Mouse (Mus musculus): ENCODE results near the gene Rab3a.

The Rab3a gene

DNA sequence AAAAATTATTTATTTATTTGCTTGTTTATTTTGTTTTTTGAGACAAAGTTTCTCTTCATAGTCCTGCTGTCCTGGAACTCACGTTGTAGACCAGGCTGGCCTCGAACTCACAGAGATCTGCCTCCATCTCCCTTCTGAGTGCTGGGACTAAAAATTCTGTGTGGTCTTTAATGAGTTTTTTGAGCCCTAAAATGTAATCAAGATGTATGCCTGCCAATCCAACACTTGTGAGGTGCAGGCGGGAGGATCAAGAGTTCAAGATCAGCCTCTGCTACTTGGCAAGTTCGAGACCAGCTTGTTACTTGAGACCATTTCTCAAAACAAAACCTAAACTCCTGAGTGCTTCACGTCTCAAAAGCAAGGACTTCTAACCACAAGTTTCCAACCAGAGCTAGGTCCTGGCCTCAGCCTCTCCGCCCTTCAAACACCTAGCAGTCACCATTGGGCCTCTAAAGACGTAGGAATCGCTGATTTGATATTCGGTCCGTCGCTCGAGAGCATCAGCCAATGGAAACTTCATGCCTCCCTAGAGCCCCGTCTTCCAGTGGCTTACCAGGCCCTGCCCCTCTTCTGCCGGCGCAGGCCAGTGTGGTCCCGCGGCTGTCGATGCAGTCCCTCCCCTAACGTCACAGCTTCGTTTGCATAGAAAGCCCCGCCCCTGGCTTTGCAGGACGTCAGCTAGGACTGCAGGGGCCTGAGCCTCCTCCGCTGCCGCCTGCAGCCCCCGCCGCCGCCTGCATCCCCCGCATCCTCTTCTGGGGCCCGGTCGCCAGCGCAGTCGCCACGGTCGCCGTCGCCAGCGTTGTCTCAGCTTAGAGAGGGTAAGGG, at the start of gene Rab3a:
Rab3a (plus strand) TSS at position 637 of the 828 bp plus-strand sequence.
- DNase-seq (ENCODE audit: low spot score): peak; percentile 79

DNA sequence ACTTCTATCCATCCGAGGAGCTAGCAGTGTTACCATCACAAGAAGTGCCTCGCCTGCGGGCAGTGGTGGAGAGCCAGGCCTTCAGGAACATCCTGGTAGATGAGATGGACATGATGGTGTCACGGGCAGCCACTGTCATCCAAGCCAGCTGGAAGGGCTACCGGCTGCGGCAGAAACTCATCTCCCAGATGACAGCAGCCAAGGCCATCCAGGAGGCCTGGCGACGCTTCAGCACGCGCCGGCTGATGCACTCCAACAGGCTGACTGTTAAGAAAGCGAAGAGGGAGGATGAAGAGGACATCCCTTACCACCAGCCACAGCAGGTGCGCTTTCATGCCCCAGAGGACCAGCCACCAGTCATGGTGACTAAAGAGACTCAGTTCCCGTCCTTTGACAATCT, 46.2 kb upstream of the Rab3a start:
- DNase-seq (ENCODE audit: low spot score): no peak

DNA sequence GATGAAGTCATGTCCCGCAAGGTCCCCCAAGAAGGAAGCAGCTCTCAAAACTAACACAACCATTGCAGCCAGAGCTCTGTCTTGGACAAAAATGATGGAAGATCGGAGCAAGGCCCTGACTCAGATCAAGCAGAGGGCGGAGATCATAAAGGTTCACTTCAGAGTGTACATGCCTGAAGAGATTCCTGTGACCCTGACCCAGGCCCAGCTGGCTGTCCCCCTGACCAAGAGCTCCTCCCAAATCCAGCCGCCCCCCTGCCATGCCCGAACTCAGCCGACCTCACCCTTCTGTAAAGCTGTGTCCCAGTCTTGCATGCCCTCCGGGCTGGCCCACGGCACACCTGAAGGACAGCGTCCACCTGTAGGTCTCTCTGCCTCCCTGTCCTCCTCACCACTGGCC, 44.7 kb upstream of the Rab3a start:
- no peak for DNase-seq (ENCODE audit: low spot score)

DNA sequence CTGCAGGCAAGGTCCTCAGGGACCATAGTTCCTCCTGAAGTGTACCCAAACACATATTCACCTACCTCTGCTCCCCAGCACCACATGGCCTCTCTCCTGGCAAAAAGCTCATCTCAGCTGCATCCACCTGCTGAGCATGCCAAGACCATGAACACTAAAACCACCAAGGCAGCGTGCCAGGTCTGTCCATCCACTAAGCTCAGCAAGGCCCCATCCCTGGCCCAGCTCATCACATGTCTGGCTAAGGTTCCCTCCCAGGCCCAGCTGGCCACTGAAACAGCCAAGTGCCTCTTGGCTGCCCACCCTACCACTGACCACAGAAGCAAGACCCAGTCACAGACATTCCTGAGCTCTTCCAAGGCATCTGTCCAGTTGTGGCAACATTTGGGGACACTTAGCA, 44.2 kb upstream of the Rab3a start:
- no peak for DNase-seq (ENCODE audit: low spot score)

DNA sequence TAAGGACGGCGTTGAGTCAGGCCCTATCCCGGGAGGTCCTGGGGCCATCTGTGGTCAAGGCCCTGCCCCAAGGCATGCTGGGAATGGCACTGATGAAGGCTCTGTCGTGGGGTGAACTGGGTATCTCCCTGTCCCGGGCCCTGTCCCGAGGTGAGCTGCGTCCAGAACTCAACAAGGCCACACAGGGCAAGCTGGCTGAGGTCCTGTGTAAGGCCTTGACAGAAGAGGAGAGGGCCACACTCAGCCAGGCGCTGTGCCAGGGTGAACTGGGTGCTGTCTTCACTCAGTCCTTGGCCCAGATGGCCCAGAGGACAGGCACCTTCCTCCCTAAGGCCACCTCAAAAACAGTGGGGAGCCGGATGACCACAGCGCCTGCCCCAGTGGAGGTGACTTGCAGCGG, 43.4 kb upstream of the Rab3a start:
- no peak for DNase-seq (ENCODE audit: low spot score)

DNA sequence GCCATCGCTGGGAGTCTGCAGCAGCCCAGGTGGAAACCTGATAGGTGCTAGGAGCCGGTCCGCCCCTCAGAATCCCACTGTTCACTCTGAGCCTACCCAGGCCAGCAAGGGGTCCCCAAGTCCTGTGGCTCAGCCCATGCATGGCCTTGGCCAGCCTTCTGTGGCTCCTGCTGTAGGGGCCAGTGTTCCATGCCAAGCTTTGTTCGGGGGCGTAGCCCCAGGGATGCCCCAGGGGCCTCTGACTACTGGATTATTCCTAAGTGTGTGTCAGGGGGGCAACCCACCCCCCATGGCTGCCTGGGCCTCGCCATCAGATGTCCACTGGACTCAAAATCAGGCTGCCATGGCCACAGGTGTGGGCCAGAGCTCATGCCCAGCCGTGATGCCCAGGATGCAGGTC, 40.5 kb upstream of the Rab3a start:
- DNase-seq (ENCODE audit: low spot score): no peak

DNA sequence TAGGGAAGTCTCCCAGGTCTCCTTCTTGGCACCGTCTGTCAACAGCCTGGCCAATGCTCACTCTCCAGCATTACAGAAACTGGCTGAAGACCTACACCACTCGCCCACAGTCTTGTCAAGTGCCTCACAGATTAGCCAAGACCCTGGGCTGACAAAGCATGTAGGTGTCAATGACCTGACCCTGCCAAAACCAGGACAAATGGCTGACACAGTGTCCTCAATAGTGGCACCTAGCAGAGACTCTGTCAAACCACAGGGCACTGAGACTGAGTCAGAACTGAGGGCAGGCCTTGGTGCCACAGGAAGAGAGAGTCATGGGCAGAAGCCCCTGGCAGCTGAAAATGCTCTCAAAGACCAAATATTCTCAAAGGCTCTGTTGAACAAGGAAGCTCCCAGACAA, 39.4 kb upstream of the Rab3a start:
- DNase-seq (ENCODE audit: low spot score): no peak

DNA sequence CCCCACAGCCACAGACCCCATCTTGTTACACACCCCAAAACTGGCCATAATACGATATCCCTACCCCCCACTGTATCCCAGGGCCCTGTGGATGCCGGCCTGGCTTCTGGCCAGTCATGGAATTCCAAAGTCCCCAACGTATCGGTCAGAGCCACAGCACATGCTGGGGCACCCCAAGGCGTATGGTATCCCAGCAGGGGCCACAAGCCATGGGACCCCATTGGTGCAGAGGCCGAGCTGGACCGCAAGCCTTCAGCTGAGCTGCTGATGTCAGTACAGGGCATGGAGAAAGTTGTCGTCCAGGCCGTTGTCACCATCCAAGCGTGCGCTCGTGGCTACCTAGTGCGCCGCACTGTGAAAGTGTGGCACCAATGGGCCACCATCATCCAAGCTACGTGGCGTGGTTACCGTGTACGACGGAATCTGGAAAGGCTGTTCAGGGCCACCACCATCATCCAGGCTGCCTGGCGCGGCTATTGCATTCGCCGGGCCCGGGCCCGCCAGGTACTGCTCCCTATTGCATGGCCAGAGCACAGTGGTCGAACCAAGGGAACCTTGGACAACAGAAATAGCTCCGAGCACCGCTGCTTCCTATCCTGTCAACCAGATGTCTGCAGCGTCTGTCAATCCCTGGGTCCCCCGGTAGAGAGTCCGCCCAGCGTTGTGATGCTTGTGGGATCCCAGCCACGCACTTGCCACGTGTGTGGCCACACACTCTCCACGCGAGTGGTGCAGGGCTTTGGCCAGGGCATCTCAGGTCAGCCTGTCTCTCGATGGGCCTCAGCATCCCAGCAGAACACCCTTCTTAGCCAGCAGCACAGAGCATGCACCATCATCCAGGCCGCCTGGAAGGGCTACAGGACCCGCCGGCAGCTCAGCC, 37.7 kb upstream of the Rab3a start:
- DNase-seq (ENCODE audit: low spot score): no peak

DNA sequence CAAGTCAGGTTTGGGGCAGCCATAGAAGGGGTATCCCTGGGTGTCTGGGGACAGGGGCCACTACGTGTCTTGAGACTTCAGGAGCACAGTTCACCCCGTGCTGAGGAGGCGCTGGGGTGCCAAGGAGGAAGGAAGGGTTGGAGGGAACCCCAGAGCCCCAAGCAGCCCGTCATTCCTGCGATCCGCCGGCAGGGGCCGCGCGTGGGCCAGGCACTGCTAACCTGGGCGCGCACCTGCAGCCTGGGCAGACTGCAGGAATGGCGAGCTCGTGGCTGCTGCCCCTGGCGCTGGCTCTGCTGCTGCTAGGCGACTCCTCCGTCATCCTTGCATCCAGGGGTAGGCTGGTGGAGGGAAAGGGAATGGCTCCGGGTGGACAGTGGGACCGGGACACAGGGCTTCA, 36.2 kb upstream of the Rab3a start, which contains the start of gene Gm3336:
Gm3336 (plus strand) TSS at position 247 of the 400 bp plus-strand sequence.
- DNase-seq (ENCODE audit: low spot score): no peak

DNA sequence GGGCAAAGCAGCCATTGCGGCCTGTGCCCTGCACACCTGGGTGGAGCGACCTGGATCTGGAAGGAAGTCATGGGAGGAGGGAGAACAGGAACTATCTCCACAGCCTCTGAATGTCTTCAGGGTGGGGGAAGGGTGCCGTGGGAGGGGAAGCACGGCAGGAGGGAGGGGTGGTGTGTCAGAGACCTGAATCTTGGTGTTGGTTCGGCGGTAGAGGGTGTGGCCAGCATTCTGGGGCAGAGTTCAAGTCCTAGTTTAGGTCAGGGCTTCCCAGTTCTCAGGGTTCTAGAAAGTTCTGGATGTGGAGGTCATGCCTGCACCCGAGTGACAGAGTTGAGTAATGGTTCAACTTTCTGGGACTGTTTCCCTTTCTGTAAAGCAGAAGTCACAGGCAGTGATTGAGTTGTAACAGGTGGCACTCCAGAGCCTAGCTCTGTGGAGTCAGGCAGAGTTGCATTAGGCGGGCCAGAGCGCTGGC, 34.6 kb upstream of the Rab3a start:
- no peak for DNase-seq (ENCODE audit: low spot score)

DNA sequence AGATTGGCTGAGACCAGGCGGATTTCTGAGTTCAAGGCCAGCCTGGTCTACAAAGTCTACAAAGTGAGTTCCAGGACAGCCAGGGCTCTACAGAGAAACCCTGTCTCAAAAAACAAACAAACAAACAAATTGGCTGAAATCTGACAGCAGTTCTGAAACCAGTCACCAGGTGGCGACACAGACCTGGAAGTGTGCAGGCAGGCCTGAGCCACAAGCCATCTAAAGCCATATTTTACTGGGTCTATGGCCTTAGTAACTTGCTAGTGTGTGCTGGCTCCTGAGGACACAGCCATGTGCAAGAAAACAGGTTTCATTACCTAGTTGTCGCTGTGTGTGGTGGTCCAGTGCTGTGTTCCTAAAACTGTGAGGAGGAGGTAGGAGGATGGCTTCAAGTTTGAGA, 33.7 kb upstream of the Rab3a start:
- DNase-seq (ENCODE audit: low spot score): peak; percentile 69

DNA sequence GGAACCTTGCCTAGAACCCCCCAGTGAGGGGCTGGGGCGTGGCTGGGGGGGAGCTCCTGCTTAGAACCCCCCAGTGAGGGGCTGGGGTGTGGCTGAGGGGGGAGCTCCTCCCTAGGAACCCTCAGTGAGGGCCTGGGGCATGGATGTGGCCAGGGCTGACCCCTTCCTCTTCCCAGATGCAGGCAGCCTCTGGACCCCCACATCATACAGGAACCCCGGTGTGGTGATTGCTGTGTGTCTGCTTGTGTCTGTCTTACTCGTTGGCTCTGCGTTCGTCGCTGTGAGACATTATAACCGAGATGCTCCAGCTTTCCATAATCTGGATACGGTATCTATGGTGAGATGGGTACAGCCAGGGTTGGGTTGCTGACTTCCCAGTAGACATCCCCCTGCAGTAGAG, 32.9 kb upstream of the Rab3a start:
- no peak for DNase-seq (ENCODE audit: low spot score)

DNA sequence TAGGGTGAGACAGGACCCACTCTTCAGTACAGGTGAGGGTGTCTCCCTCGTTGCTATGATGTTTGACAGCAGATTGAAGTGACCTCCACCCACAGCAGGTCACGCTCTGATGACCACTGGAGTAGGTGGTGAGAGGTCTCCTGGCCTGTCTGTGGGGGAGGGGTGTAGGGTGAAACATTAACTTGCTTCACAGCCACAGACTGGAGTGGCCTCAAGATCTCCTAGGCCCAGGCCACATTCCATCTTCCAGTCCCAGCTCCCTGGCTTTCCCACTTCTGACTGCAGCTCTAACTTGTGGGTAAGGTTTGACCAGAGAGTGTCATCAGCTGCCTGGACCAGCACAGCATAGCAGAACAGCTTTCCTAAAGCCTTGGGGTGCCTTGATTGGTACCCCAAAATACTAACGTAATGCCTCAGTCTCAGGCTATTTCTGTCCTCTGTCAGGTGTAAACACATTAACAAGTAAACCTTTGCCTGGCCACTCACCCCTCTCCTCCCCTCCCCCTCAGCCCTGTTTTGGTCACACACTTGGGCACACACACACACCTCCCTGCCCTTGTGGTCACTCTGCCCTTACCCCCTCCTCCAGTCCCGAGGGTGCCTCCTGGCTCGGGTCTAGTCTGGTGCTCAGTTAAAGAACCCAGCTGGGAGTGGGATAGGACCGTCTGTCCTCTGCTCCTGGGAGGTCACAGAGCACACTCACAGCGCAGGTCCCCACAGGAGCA, 30.8 kb upstream of the Rab3a start, which contains the start of gene Pde4c:
Pde4c (plus strand) TSS at position 235 of the 725 bp plus-strand sequence.
- DNase-seq (ENCODE audit: low spot score): no peak

DNA sequence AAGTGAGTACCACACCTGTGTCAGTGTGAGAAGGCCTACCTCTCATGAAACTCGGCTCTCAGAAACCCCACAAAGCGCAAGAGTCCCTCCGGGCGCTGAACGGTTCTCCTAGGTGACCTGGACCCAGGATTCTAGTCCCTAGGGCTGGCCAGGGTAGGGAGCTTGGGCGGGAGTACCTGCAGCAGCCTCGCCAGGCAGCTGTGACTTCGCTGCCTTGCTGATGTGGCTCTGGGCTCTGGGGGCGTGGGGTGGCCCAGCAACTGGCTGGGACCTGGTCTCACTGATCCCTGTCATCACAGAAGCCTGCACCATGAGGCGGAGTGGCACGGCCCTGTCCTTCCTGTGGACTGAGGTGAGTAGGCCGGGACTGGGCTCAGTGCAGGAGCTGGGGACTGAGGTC, 30.3 kb upstream of the Rab3a start:
- no peak for DNase-seq (ENCODE audit: low spot score)

DNA sequence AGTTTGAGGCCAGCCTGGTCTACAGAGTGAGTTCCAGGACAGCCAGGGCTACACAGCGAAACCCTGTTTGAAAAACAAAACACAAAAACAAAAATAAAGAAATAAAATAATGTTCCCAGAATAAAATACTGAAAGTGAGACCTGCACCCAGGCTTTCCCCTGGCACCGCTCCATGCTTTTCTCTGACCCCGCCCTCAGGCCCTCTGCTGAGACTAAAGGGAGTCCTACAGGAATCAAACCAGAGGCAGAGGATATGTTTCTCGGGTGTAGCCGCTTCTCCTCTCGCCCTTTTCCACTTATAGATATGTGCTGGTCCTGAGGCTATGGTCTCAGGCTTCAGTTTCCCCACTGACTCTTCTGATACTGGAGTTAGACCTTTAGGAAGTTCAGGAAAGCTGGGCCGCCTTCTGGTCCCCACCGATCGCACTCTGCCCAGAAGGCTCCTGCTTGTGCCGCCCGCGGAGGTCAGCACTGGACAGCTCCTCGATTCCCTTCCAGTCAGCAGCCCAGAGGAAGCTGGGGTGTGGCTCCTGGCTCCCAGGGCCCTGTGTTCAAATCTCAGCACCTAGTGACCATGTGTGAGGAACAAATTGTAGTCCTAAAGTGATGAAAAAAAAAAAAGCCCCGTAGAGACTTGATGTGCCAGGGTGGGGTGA, 28.6 kb upstream of the Rab3a start:
- DNase-seq (ENCODE audit: low spot score): no peak

DNA sequence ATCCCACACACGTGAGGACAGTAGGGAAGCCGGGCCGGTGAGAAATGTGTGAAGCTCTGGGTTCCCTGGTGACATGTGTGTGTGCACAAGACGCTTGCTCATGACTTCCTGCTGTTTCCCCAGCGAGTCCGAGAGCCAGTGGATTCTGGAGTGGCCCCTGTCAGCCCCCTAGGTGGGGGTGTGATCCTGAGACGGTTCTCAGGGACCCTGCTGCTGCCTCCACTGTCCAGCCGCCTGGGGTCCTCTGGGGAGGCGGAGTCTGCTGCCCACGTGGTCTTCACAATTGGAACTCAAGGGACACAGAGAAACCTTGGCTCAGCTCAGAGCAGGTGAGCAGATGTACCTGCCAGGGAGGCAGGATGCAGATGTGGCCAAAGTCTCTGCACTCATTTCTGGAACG, 27.8 kb upstream of the Rab3a start:
- DNase-seq (ENCODE audit: low spot score): no peak

DNA sequence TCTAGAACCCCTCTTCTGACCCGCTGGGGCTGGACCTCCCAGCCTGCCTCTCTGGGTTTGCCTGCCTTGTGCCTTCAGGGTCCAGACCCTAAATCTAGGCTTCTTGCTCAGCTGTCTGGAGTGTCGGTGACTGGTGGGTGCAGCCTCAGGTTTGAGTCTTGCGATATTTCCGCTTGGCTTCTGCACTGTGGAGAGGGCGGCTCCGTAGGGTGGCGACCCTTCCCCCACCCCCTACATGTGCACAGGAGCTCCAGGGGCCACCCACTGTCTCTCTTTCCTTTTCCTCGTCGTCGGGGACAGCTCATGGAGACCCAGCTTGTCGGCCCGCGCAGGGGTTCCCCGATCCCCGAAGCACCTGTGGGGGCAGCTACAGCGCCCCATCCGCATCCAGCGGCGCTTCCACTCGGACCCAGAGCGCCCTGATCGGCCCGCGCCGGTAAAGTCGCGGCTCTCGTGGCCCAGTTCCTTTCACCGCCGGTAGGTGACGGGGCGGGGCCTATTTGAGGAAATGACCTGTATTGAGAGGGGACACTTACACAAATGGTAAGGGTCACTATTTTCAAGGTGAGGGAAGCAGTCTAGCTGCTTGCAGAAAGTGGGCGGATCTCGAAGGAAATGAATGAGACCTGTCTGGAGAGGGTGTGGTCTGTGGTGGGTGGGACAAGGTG, 24.5 kb upstream of the Rab3a start:
- DNase-seq (ENCODE audit: low spot score): no peak

DNA sequence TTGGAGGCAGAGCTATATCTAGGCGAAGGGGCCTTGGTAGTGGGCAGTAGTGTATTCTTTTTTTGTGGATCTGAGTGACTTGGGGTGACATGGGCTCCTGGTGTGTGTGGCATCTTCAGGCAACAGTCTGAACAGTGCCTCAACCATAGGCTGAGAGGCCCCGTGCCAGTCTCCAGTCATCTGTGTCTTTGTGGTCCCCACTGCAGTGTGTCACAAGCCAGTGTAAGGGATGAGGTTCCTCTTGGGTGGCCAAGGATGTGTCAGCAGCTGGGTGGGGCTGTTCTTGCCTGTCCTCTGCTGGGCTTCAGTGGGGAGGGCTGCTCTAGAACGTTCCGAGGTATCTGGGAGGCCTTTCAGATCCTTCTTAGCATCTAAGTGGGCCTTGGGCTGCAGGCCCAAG, 23.5 kb upstream of the Rab3a start:
- DNase-seq (ENCODE audit: low spot score): no peak

DNA sequence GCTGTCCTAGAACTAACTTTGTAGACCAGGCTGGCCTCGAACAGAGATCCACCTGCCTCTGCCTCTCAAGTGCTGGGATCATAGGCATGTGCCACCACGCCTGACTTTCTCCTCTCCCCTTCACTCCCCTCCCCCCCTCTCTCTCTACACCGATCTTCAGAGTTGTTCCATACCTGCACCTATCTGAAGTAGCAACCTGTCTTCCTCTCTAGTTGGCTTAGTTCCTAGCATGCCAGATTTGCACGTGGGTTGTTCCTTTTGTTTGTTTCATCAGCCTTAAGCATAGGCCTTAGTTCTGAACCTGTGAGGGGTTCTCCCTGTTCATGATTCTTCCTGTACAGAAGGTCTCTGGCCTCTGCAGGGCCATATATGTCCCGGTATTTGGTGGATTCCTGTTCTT, 16.8 kb upstream of the Rab3a start:
- DNase-seq (ENCODE audit: low spot score): no peak

DNA sequence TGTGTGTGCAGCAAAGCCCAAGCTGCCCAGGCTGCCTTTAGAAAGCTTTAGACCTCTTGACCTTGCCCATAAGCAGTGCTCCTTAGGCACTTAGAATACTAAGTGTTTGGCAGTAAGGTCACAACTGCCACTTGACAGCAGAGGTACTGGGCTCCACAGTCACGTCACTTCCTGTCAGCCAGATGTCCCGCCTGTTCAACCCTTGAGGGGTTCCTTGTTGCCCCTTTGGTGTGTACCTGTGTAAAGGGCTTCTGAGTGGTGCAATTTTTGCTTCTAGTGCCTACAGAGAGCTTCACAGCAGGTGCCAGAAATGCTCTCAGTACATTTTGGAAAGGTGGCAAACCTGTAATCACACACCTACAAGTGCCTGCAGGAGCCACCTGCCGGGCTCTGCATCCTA, 16.3 kb upstream of the Rab3a start:
- no peak for DNase-seq (ENCODE audit: low spot score)

DNA sequence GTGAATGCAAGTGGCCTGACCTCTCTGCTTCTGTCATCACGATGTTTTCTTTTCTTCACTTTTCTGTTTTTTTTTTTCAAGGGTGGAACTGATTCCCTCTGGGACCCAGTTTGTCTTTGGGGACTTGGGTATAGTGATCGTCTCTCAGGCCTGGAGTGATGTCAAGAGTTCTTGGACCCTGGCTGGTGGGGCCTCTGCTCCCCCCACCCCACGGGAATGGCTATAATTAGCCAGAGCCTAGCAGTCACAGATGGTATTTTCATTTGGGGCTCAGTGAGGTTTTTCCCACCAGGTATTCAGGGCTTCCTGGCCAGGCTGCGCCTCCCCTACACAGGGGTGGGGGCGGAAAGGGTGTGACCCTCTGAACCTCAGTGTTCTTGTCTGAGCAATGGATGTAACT, 12.8 kb upstream of the Rab3a start:
- no peak for DNase-seq (ENCODE audit: low spot score)
